Mouse (Mus musculus): ENCODE measurements around the gene Prdx6.

Gene Prdx6

DNA sequence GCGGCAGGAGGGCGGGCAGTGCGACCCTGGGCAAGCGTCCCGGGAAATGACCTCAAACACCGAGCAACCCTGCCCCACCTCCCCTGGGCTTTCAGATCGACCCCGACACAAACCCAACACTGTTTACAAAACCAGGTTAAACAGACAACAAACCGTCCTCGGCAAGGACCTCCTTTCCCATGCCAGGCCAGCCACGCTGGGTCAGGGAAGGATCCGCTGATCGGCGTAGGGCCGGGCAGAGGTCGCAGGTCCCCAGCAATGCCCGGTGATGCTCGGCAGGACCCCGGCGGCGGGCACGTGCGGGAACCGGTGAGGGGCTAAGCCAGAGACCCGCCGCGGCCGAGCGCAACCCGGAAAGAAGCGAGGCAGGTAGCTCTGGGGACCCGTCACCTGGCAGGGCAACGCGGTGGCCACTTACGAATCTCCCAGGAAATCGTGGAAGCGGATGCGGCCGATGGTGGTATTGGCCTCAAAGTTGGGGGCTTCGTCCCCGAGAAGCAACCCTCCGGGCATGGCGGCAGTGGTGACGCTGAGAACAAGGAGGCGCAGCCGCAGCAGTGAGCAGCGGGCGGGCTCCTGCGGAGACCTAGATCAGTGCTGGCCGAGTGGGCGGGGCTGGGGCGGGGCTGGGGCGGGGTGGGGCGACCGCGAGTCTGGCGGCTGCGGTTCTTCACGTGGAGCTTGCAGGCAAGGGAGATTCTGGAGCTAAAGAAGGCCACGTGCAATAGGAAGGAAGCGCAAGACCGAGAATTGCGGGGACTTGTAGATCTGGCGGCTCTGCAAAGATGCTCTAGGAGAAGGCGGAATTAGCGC is at the start of gene Prdx6:
Gene Prdx6 (minus strand): TSS at position 616 of the 813 bp plus-strand sequence.
- DNase-seq (ENCODE audit: low spot score in 2 of 2), result peak; percentile 90 to 92

DNA sequence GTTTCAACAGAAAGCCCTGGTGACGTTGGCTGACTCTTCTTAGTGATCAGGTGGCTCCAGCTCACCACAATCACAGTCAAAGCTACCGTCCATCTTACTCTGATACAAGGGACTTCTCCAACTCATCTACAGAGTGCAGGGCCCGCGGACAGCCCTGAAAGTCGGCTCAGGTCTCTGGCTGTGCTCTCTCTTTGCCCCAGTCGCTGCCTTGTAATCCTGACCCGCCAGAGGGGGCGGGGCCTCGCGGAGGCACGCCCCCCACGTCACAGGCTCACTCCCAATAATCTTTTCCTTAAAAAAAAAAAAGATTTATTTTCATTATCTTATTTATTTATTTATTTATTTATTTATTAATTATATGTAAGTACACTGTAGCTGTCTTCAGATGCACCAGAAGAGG is 37.2 kb upstream of the Prdx6 start:
- DNase-seq (ENCODE audit: low spot score in 2 of 2), result no peak

DNA sequence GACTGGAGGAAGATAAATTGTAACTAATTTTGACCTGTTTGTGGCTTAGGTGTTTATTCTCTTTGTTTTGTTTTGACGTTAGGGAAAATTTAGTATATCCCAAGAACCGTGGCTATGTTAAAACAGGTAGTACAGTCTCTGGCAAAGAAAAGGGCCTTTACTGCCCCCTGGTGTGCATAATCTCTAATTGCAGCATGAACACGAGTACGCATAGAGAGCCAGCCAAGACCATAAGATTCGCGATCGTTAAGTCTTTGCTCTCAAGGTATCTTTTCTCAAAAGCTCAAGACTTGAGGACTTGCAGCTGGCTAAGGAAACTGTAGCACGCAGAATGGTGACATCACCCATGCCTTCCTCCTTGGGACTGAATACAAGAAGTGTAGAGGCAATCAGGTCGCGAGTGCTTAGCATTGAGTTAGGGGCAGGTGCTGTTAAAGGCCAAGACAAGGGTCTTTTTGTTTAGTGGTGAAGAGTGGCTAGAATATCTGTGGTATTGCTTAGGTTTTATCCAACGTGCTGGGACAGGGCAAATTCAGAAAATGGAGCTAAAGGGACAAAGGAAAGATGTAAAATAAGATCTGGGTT is 35.8 kb upstream of the Prdx6 start:
- DNase-seq (ENCODE audit: low spot score in 2 of 2), result peak; percentile 76 to 82

- no peak for DNase-seq (ENCODE audit: low spot score in 2 of 2)
These were observed 30.2 kb upstream of the Prdx6 start for GRCm38 (mm10) chr1:161281054-161281688.

GRCm38 (mm10) chr1:161279244-161279908 is 28.4 kb upstream of the Prdx6 start:
- DNase-seq (ENCODE audit: low spot score in 2 of 2), result no peak

- peak; percentile 57 to 82 for DNase-seq (ENCODE audit: low spot score in 2 of 2)
These were observed 22.5 kb upstream of the Prdx6 start for GRCm38 (mm10) chr1:161273486-161273885.

GRCm38 (mm10) chr1:161271461-161271810 is 20.4 kb upstream of the Prdx6 start:
- no peak for DNase-seq (ENCODE audit: low spot score in 2 of 2)

DNA sequence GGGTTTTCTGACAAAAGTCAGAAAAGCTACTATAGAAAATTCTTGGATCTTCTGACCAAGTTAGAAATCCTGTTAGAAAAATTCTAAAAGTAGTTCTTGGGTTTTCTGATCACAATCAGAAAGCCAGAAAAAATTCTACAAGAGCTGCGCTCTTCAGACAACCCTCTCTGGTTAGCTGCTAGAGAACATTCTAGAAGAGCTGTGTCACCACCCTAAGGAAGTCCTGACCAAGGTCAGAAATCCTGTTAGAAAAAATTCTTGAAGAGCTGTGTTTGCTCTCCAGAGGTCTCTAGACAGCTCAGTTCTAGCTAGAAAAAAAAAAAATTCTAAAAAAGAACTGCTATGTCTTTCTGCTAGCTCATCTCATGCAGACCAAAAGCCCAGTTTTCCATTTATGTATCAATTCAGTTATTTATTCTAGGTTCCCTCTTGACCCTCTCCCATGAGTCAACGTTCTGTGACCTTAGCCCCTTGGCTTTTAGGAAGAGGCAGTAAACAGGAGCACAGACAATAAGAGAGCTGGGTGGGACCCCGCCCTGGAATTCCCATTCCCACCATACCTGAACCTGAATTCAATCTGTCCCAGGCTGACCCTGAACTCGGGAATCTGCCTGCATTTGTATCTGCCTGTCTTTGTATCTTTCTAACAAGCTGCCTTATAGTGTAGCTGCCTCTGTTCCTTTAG is 19.9 kb upstream of the Prdx6 start:
- no peak for DNase-seq (ENCODE audit: low spot score in 2 of 2)

DNA sequence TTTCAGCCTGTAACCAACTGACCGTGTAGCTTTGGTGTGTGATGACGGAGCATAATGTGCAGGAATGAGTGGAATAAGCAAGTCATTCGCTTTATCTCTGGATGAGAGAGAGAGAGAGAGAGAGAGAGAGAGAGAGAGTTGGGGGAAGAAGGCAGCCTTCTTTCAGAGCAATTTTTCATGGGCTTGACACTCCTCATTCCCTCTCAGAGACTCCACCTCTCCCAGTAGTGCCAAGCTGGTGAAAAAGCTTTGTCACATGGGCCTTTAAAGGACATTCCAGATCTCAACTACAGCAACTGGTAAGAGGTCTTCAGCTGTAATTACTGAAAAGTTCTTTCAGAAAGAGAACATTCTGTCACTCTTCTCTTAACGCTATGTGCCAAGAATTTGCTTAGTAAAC is 18.3 kb upstream of the Prdx6 start:
- peak in 1 of 2 experiments; percentile 39 for DNase-seq (ENCODE audit: low spot score in 2 of 2)

DNA sequence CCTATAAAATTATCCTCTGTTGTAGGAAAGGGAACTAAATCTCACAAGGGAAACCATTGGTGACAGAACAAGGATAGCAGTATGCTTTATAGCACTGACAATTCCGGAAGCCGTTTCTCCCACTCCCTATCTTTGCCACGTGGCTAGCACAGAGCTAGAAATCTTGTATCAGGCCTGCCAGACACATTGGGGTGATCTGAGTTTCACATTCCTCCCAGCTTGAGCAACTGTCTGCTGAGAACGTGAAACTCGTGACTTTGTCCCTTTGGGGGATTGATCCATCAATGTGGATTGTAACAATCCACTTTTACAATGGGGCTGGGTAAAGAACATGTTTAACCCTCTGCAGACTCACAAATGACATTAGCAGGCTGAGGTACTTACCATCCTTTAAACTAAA is 17.9 kb upstream of the Prdx6 start:
- no peak for DNase-seq (ENCODE audit: low spot score in 2 of 2)

DNA sequence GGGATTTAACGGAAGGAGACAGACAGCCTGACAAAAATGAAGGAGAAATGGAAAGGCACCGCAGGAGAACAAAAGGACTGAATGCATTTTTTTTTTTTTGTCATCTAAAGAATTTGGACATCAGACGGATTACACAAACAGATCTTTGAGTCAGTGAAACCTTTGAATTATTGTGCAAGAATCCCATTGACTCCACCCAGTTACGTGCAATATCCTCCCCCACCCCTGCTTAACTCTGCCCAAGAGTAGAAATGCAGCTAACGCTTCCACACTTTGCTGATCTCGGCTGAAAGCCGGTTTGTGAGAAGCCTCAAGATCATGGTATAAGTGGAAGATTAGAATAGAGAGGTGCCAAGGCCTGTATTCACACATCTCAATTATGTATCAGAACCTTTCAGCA is 17.1 kb upstream of the Prdx6 start:
- no peak for DNase-seq (ENCODE audit: low spot score in 2 of 2)

GRCm38 (mm10) chr1:161264961-161265360 is 13.9 kb upstream of the Prdx6 start:
- DNase-seq (ENCODE audit: low spot score in 2 of 2), result no peak

- no peak for DNase-seq (ENCODE audit: low spot score in 2 of 2)
These were observed 12.6 kb upstream of the Prdx6 start for GRCm38 (mm10) chr1:161263584-161263983.

GRCm38 (mm10) chr1:161262542-161262941 is 11.5 kb upstream of the Prdx6 start:
- DNase-seq (ENCODE audit: low spot score in 2 of 2), result no peak

DNA sequence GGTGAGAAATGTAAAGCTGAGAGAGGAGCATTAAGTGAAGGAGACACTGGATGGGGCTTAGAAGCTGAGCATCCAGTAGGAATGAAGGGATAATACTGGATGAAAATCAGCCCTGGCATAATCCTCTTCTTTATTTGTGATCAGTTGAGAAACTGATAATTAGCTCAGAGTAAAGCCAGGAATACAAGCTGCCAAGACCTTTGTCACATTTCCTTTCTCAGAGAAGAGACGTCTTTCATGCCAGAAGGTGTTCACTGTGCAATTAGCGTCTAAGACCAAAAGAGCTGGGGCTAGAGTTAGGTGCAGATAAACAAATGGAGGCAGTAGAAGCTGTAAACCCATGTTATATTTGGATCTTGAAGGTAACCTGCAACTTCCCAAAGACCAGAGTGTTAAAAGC is 9.7 kb upstream of the Prdx6 start:
- DNase-seq (ENCODE audit: low spot score in 2 of 2), result no peak

DNA sequence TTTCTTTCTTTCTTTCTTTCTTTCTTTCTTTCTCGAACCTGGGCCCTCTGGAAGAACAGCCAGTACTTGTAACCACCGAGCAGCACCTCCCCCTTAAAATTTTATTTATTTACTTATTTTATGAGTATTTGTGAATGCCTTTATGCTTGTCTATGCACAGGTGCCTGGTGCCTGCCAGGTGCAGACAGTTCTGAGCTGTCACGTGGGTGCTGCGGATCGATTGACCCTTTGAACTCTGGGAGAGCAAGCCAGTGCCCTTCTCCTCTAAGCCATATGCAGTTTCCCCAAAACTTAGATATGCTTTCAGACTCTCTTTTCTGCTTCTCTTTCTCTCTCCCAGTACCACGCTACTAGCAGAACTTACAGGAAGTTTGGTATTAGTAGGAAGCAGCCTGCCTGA is 8.1 kb upstream of the Prdx6 start:
- no peak for DNase-seq (ENCODE audit: low spot score in 2 of 2)

DNA sequence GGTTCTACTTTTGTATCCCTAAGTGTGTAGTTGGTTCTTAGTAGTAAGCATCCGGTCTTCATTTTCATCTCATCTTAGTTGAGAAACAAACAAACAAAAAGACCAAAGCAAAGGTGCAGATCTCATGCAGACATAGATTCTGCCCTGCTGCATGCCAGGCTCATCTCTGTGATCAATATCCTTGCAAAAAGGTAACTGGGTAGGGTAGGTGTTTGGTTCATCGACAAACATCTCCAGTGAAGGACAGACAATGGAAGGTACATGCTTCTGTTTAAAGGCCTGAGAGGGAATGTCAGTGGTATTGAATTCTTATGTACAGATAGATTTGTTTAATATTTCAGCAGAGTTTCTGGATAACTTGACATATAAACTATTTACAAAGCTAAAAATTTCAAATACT is 7.3 kb upstream of the Prdx6 start:
- DNase-seq (ENCODE audit: low spot score in 2 of 2), result no peak

DNA sequence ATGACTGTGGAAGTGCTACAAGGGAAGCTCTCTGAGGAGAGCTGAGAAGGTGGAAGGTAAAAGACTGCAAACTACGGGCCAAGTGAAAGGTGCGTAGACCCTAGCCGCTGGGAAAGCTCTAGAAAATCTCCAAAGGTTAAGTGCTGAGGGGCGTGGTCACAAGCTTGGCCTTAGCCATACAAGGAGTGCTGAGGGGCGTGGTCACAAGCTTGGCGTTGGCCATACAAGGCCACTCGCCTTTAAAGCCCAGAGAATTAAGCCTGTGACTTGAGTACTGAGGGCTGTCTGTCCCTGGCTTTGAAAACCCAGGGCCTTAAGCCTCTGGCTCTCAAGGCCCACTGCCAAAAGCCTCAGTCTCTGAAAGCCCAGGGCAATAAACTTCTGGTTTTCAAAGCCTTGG is 5.9 kb upstream of the Prdx6 start:
- DNase-seq (ENCODE audit: low spot score in 2 of 2), result no peak

GRCm38 (mm10) chr1:161254361-161254760 is 3.3 kb upstream of the Prdx6 start:
- no peak for DNase-seq (ENCODE audit: low spot score in 2 of 2)

GRCm38 (mm10) chr1:161252901-161253300 is 1.9 kb upstream of the Prdx6 start:
- DNase-seq (ENCODE audit: low spot score in 2 of 2), result no peak

- no peak for DNase-seq (ENCODE audit: low spot score in 2 of 2)
These were observed 1.3 kb upstream of the Prdx6 start for GRCm38 (mm10) chr1:161252365-161252764.
